Mouse (Mus musculus) small intestine, adult 2 months (tissue): ENCODE data around the gene Sco2. TPM values are rescaled to one million over a fixed set of nuclear protein-coding genes. Genes with fewer than 3 reads are reported as not detected.

Source experiments
- H3K27ac ChIP-seq: fragments of 200-500 bp; 2 replicates; pipeline ENCODE4 v1.5.1; 2012; ENCODE audit warnings: low read depth, low read length, control low read depth, inconsistent platforms; ENCODE audit not compliant: insufficient read depth
- H3K27me3 ChIP-seq: fragments of 200-500 bp; 2 replicates; pipeline ENCODE4 v1.6.1; 2012; ENCODE audit warnings: mild to moderate bottlenecking, moderate library complexity, low read length, inconsistent platforms; ENCODE audit not compliant: control insufficient read depth, insufficient read depth
- H3K36me3 ChIP-seq: fragments of 200-500 bp; 2 replicates; pipeline ENCODE4 v1.6.1; 2012; ENCODE audit warnings: mild to moderate bottlenecking, low read length, control low read depth, inconsistent platforms; ENCODE audit not compliant: control insufficient read depth, insufficient read depth
- H3K4me1 ChIP-seq: fragments of 200-500 bp; 2 replicates; pipeline ENCODE4 v1.6.1; 2012; ENCODE audit warnings: low read length, inconsistent platforms, mixed read lengths; ENCODE audit not compliant: control insufficient read depth, insufficient read depth, insufficient read length
- H3K4me3 ChIP-seq: fragments of 200-500 bp; 2 replicates; pipeline ENCODE4 v1.5.1; 2012; ENCODE audit warnings: low read depth, mild to moderate bottlenecking, control low read depth, inconsistent platforms, low read length, moderate library complexity
- CTCF ChIP-seq: fragments of 200-500 bp; IDR thresholded peaks from 2 replicates; pipeline ENCODE4 v1.5.1; 2012; ENCODE audit warnings: low read depth, mild to moderate bottlenecking, control low read depth, inconsistent platforms, low read length, moderate library complexity, mixed read lengths; ENCODE audit not compliant: insufficient replicate concordance, insufficient read length; ENCODE audit errors: extremely low read depth
- POLR2A ChIP-seq: fragments of 200-500 bp; IDR thresholded peaks from 2 replicates; pipeline ENCODE4 v1.6.1; 2012; ENCODE audit warnings: low read depth, mild to moderate bottlenecking, control low read depth, inconsistent platforms, low read length, moderate library complexity
- WGBS: fragments of 180-500 bp; shearing (Covaris S2); methylation state at CpG from one replicate; pipeline ENCODE4 v1.1.7; 2018; 5-methylcytosine and 5-hydroxymethylcytosine counted together
- polyA plus RNA-seq: library from polyadenylated mRNA; depleted of rRNA; stranded (reverse); fragments of >200 nt; gene quantifications from 2 replicates; pipeline ENCODE4 v1.2.3, GENCODE M21; 2012

The Sco2 gene
- polyA plus RNA-seq, 1 experiment, result 317 TPM

GRCm38 (mm10) chr15:89343325-89343724, 30.3 kb downstream of the Sco2 start:
- Histone ChIP-seq H3K27ac (no peak overlapping the region), H3K4me3 (no peak overlapping the region), H3K4me1 (peaks cover 2% of the 10 kb centered on the region; the same call in 1 of the 2 replicates), H3K36me3 (no peaks in the 10 kb centered on the region), H3K27me3 (no peaks in the 10 kb centered on the region)
- TF ChIP-seq CTCF (no peak), POLR2A (no peak)
- 74% methylated on average over 3 of the region's 3 CpGs for WGBS

- Histone ChIP-seq H3K4me3 (no peak overlapping the region), H3K27ac (no peak overlapping the region), H3K27me3 (no peaks in the 10 kb centered on the region), H3K36me3 (no peaks in the 10 kb centered on the region), H3K4me1 (peaks cover 2% of the 10 kb centered on the region; the same call in 1 of the 2 replicates)
- 57% methylated on average over 1 of the region's 1 CpGs for WGBS
- TF ChIP-seq POLR2A (no peak), CTCF (no peak)
Measured at GRCm38 (mm10) chr15:89341678-89342077, 32.0 kb downstream of the Sco2 start.

GRCm38 (mm10) chr15:89340136-89340535, 33.5 kb downstream of the Sco2 start:
- TF ChIP-seq CTCF (no peak), POLR2A (no peak)
- 56% methylated on average over 3 of the region's 3 CpGs for WGBS
- Histone ChIP-seq H3K4me1 (peaks cover 2% of the 10 kb centered on the region; the same call in 1 of the 2 replicates), H3K27me3 (no peaks in the 10 kb centered on the region), H3K4me3 (no peak overlapping the region), H3K36me3 (no peaks in the 10 kb centered on the region), H3K27ac (0 out of 2 replicates have a peak overlapping the region, but pooled peaks have one; percentile 3)

GRCm38 (mm10) chr15:89339696-89340095, 34.0 kb downstream of the Sco2 start:
- 72% methylated on average over 2 of the region's 2 CpGs for WGBS
- TF ChIP-seq POLR2A, result no peak
- TF ChIP-seq CTCF, result no peak
- Histone ChIP-seq H3K4me3 (no peak overlapping the region), H3K27me3 (no peaks in the 10 kb centered on the region), H3K4me1 (peaks cover 2% of the 10 kb centered on the region; the same call in 1 of the 2 replicates), H3K36me3 (no peaks in the 10 kb centered on the region), H3K27ac (0 out of 2 replicates have a peak overlapping the region, but pooled peaks have one; percentile 3)

- Histone ChIP-seq H3K36me3 (no peaks in the 10 kb centered on the region), H3K27ac (no peak overlapping the region), H3K4me1 (peaks cover 2% of the 10 kb centered on the region; the same call in 1 of the 2 replicates), H3K27me3 (no peaks in the 10 kb centered on the region; the same call in 1 of the 2 replicates), H3K4me3 (no peak overlapping the region)
- TF ChIP-seq CTCF (no peak), POLR2A (no peak)
- WGBS, result 76% methylated on average over 14 of the region's 14 CpGs
Measured at GRCm38 (mm10) chr15:89336422-89336821, 37.2 kb downstream of the Sco2 start.

GRCm38 (mm10) chr15:89334774-89335537, 38.7 kb downstream of the Sco2 start:
- Histone ChIP-seq H3K27ac (no peak overlapping the region), H3K4me1 (peaks cover 2% of the 10 kb centered on the region; the same call in 1 of the 2 replicates), H3K27me3 (no peaks in the 10 kb centered on the region; the same call in 1 of the 2 replicates), H3K36me3 (no peaks in the 10 kb centered on the region), H3K4me3 (no peak overlapping the region)
- no peak for TF ChIP-seq POLR2A
- TF ChIP-seq CTCF, result no peak
- WGBS, result 67% methylated on average over 17 of the region's 17 CpGs

GRCm38 (mm10) chr15:89334271-89334670, 39.4 kb downstream of the Sco2 start, which contains the start of gene Miox:
TSS of gene Miox (plus strand) at chr15:89334398.
- H3K27me3 ChIP-seq, result no peaks in the 10 kb centered on the region; the same call in 1 of the 2 replicates

More at GRCm38 (mm10) chr15:89334271-89334670, 39.4 kb downstream of the Sco2 start, which contains the start of gene Miox:
- Histone ChIP-seq H3K4me1 (no peaks in the 10 kb centered on the region), H3K36me3 (no peaks in the 10 kb centered on the region), H3K27ac (no peak within 1 kb of the TSS), H3K4me3 (no peak within 1 kb of the TSS)
- TF ChIP-seq POLR2A, result no peak
- no peak for TF ChIP-seq CTCF
- 85% methylated on average over 7 of the region's 7 CpGs for WGBS
